Mouse (Mus musculus): ENCODE measurements at regions not wholly inside any gene's neighbourhood (a gene's known extent, or its start where the extent isn't known, plus 50 kb on each side); places are given as distances from the start of the nearest gene placed in this dataset.

DNA sequence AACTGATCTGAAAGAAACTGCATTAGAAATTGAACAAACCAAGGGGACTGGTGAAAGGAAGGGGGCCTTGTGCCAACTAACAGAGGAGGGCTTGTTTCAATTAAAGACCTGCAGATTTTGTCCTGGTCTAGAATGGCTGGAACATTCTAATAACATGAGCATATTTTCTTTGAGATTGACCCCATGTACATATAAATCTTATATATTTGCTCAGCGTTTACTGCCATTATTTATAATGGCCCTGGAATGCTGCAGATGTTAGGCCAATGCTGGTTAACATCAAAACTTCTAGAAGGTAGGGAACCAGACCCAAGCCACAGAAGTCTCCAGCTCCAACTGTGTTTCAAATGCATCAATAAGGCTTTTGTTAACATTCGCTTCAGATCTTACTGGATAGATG lies 326.4 kb downstream of the Tns1 start:
- DNase-seq (ENCODE audit: low spot score) = no peak

GRCm38 (mm10) chr1:73797413-73797812 lies 326.8 kb downstream of the Tns1 start:
- no peak for DNase-seq (ENCODE audit: low spot score)

DNA sequence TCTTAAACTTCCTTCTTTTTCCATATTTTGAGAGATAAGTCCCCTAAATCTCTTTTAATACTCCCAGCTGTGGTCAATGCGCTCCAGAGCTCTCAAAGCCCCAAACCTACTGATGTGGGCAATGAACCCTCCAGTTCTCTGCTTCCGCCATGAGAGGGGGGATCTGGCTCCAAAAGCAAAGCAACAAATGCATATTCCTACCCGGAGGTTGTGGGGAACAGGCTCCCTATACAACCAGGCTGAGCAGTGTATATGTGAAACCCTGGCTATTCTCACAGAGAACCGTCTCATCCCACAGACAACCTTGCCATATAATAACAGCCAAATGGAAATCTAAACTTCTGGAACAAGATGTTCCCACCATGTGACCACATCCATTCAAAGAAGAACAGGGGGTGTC lies 330.4 kb downstream of the Tns1 start:
- no peak for DNase-seq (ENCODE audit: low spot score)

GRCm38 (mm10) chr1:73793256-73793655 lies 331.0 kb downstream of the Tns1 start:
- no peak for DNase-seq (ENCODE audit: low spot score)

- no peak for DNase-seq (ENCODE audit: low spot score)
Measured at GRCm38 (mm10) chr1:73792311-73792710, 331.9 kb downstream of the Tns1 start.

GRCm38 (mm10) chr1:73787666-73788065 lies 336.6 kb downstream of the Tns1 start:
- DNase-seq (ENCODE audit: low spot score) = no peak

DNA sequence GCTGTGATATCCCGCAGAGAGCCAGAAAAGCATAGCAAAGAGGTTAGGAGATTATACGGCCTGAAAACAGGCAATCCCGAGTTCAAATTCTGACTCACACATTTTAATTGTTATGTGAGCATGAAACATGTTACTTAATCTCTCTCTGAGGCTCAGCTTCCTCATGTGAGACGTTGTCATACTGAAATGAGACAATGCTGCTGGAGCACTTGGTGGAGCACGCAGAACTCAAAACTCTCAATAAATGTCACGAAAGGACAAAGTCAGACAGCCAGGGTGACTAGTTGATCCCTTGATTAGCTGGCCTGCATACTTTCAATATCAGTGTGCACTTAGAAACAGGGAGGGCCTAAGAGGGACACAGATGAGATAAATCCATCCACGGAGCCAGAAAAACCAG lies 337.0 kb downstream of the Tns1 start:
- no peak for DNase-seq (ENCODE audit: low spot score)

GRCm38 (mm10) chr1:73783303-73783702 lies 340.9 kb downstream of the Tns1 start:
- no peak for DNase-seq (ENCODE audit: low spot score)

DNA sequence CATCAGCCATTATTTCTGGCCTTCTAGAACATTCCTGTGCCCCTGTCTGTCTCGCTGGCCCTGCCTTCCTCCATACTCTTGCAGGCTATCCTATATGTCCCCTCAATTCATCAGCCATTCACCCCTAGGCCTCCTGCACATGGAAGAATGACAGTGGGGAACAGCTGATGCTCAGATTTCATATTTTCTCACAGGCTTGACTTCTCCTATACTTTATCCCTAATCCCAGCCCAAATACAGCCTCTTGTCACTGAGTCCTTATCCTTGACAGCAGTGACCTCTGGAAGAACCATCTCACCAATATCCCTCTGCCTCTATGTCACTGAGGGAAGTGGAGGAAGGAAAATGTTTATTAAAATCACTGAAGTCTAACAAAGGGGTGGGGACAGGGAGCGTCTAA lies 341.4 kb downstream of the Tns1 start:
- no peak for DNase-seq (ENCODE audit: low spot score)

DNA sequence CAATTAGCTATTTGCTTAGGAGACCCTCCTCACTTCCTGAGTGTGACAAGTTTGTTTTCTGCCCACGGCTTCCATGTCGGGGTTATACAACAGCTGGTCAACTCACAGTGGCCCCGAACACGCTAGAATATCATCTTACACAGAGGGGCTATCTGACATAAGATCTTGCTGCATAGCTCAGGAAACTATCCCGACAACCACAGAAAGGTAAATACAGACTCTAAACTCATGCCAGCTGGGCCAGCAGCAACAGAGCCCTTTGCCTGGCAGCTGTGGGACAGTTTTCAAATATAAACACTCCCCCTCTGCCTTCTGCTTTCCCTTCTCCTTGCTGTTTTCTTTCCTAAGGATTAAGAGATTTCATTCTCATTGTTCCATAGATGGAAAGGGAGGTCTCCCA lies 352.5 kb downstream of the Tns1 start:
- no peak for DNase-seq (ENCODE audit: low spot score)

DNA sequence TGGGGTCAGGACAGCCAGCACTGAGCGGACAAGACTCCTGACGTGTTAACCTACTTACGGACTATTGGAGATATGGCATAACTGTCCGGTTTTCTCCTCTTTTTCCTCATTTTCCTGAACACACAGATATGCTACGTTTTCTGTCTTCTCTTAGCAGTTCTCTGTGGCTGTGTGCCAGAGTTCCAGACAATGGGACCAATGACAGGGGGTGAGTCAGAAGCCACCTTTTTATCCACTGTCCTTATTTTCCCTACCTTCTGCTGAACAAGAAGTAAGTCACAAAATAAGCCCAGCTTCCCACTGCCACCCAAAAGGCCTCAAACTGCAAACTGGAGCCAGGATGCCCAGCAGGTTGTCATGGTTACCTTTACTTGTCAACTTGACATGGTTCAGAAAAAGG lies 353.6 kb downstream of the Tns1 start:
- no peak for DNase-seq (ENCODE audit: low spot score)

DNA sequence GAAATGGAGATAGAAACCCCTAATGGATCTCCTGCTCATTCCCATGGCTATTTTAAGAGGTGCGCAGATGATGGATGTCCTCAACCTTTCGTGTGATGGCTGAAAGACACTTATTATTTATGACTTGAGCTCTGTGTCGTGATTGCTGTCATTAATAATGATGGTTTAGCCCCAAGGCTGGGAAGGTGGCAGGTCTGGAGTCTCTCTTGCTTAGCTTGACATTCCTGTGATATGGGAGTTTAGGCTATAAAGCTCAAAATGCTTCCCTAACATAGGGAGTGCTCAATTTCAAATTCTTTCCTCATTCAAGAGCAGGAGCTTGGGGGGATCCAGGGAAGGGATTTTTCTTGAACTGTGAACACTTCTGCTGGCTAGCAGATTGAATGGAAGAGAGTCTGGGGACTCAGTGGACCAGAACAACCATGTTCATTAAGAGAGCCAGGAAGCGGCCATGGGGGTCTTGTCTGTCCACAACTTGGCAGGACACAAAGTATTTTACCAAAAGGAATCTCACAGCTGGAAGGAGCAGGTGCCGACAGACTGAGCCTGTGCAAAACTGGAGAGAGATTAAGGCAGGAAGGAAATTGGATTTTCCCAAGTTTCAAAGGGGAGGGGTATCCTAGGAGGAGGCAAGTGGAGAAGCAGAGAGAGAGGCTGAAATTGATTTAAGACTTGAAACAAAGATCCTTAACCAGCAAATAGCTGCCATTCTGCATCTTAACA lies 359.5 kb downstream of the Tns1 start:
- no peak for DNase-seq (ENCODE audit: low spot score)

DNA sequence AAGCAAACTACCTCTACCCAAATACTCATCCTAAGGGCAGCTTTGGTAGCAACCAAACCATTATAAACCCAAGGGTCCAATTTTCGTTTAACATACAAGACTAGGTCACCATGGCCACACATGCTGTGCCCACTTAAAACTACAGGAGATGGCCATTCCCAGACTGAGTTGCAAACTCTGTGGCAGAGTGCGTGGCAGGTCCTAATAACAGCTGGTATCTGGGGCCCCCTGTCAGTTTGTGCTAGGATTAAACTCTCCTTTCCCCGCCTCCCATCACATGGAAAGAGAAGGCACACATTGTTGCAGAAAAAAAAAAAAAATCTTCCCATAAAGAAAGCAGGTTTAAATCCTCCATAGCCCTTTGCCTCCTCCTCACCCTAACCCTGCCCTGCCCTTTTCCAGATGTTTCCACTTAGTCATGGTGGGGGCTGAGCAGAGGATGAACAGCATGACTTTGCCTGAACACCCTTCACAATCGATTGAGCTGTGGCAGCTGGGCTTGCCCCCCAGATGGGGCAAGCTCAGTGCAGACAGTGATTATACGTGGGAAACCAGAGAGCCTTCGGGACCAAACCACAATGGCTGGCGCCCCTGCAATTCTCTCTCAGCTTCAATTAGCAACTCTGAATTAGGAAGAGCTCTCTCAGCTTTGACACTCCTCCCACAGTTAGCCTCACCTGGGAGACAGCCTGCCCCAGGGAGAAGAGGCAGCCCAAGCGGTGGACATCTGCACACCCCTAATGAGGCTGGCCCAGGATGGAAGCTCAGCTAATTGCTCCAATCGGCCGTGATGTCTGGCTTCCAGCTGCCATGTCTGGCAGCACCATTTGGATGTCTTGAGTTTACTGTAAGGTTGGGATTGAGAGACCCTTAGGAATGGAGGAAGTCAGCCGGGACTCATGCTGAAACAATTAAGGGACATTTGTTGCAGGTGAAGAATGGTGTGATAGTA lies 365.9 kb downstream of the Tns1 start:
- DNase-seq (ENCODE audit: low spot score) = no peak

- DNase-seq (ENCODE audit: low spot score) = no peak
Measured at GRCm38 (mm10) chr1:73755791-73756190, 368.5 kb downstream of the Tns1 start.

DNA sequence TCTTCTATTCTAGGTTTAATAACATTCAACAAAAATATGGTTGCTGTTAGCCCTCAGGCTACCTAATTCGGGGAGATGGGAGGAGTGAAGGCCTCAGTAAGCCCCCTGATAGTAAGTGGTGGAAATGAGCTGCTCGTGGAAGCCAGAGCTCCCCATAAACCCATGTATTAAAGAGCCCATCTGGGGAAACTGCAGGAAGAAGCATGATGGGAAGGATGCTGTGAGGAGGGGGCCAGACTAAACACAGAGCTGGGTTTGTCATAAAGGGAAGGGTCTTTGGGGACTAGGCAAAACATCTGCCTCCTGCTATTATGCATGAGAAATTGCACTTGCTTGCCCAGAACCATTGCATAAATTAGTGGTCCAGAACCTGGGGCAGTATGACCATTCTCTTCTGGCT lies 369.3 kb downstream of the Tns1 start:
- DNase-seq (ENCODE audit: low spot score) = no peak

GRCm38 (mm10) chr1:73753157-73753556 lies 371.1 kb downstream of the Tns1 start:
- no peak for DNase-seq (ENCODE audit: low spot score)

DNA sequence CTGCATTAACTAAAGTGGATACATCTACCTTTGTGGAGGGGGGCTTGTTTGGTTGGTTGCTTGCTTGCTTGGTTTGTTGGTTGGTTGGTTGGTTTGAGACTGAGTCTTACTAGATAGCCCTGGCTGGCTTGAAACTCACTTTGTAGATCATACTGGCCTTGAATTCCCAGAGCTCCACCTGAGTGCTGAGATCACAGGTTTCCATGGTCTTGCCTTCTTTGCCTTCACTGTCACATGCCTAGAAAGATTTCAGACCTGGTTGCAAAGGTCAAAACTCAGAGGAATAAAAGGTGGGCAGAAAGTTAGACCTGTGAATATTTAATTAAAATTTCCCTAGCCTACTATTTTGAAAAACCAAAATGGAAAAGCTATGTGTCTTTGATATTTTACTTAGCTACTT lies 375.5 kb downstream of the Tns1 start:
- no peak for DNase-seq (ENCODE audit: low spot score)

GRCm38 (mm10) chr1:73744555-73745234 lies 379.6 kb downstream of the Tns1 start:
- no peak for DNase-seq (ENCODE audit: low spot score)

DNA sequence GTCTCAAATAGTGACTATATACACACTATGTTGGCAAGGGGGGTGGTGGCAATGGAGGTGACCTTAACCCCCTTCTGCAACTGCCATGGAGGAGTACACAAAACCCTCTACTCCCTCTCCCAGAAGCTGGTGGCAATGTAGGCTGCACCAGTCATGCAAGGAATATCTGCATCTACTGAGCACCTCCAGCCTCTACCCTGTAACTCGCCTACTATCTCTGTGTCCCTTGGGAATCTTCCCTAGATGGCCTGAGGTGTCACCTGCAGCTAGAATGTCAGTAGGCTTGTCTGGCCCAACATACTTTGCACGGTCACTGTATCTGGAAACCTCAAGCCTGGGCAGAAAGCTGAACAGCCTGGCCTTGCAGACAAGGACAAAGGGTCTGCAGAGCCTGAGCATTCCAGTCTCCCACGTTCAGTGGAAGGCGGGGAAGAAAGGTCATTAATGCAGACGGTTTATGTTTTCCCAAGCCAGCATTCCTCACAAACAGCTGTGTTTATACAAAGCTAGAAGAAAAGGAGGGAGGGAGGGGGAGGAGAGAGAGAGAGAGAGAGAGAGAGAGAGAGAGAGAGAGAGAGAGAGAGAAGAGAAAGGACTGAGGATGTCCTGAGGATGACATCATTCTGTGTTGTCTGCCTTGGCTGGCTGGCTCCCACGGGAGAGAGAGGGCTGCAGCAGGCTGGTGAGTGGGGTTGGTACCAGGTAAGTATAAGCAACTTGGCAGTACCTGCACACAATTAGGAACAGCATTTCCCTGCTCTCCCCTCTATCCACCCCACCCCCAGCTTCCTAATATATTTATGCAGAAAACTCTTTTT lies 380.3 kb downstream of the Tns1 start:
- no peak for DNase-seq (ENCODE audit: low spot score)

GRCm38 (mm10) chr1:73737083-73737482 lies 387.2 kb downstream of the Tns1 start:
- DNase-seq (ENCODE audit: low spot score) = no peak

- DNase-seq (ENCODE audit: low spot score) = no peak
Measured at GRCm38 (mm10) chr1:73728377-73728776, 395.9 kb downstream of the Tns1 start.

- no peak for DNase-seq (ENCODE audit: low spot score)
Measured at GRCm38 (mm10) chr1:73727781-73728180, 396.5 kb downstream of the Tns1 start.

All from ovary, postnatal 10 days (tissue).